Mouse (Mus musculus): ENCODE measurements around the gene Ist1.

The Ist1 gene

DNA sequence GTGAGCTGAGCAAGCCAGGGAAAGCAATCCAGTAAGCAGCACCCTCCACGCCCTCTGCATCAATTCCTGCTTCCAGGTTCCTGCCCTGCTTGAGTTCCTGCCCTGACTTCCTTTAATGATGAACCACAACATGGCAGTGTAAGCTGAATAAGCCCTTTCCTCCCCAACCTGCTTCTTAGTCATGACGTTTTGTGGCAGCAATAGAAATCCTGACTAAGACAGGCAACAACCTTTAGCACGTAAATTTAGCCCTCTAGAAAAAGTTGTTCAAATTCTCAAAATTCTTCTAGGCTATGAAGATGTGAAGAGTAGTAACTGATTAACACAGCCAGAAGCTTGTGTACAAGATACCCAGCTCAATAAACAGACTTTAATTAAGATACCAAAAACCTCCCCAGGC is 11.5 kb downstream of the Ist1 start:
- peak in 1 of 2 experiments; percentile 31 for DNase-seq

DNA sequence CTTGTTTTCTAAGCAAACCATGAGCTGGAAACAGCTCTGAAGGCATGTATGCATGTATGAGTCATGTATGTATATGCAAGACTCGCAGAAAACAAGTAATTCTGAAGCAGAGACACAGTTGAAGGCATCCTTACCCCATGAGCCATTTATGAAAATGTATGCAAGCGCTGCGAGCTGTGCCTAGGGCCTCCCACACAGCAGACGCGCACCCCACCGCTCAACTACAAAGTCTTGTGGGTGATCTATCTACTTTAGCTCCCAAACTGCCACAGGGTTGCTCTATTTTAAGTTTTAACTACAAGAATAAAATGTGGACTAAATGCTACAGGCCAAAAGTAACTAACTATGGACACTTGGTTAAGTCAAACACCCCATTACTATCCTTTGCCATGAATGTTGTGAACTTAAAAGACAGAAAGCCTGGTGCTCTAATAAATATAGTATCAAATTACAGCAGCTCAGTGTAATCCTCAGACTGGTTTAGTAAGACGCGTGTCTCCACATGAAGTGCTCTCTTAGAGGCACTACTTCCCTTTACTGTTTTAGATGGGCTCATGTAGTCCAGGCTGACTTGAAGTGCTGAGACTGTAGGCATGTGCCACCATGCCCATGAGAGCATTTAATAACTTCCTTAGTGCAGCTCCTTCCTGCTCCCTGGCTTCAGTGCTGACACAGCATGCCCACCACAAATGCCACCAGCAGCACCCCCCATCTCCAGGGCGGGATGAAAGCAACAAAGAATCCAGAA is 17.0 kb downstream of the Ist1 start:
- no peak for DNase-seq

DNA sequence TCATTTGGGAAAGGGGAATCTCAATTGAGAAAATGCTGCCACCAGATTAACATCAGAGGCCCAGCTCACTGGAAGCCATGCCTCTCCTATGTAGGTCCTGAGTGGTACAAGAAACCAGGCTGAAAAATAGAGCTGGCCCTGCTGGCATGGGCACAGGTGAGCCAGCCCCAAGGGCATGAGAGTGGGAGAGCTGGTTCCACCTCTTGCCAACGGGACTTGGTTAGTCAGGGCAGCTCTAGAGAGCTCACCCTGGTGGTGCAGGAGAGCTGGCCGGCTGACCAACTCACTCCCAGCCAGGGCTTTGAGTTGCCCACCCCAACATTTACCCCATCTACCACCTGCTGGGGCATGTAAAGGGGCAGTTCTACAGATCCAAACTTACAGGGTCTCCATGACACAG is 19.5 kb downstream of the Ist1 start:
- peak; percentile 43 to 51 for DNase-seq

DNA sequence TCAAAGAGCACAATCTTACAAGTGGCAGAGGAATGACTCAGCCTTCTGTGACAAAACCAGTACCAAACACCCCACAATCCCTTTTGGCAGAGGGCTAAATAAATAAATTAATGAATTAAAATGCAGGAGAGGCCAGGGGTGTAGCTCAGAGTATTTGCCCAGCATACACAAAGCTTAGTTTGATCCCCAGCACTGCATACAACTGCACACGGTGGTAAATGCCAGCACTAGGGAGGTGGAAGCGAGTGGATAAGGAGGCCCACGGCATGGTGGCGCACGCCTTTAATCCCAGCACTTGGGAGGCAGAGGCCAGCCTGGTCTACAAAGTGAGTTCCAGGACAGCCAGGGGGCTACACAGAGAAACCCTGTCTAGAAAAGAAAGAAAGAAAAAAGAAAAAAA is 20.4 kb downstream of the Ist1 start:
- no peak for DNase-seq

DNA sequence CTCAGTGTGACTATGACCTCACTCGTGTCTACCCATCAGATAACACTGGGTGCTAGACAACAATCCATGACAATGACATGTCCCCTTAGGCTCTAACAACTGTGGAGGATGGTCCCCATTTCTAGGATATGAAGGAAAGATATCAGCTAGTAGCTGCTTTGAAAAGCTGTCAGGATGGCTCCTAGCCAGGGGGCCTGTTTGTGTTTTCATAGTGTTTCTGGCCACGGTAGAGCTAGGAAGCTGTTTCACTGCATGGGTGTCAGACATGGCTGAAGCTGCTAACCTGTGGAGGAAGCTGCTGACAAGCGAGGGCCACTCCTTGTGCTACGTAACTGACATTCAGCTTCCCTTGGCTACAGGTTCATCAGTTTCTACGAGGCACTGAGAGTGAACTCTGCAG is 26.4 kb downstream of the Ist1 start:
- DNase-seq, result no peak

DNA sequence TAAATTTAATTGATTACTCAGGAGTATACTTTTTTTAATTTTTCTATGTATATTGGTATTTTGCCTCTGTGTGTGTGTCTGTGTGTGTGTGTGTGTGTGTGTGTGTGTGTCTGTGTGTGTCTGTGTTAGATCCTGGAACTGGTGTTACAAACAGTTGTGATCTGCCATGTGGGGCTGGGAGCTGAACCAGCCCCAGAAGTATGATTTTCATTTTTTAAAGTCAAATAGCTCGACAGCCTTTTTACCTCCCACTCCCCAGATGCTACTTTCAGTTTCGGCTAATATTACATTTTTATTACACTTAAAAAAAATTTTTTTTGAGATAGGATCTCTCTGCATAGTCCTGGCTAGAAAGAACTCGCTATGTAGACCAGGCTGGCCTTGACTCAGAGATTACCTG is 30.7 kb downstream of the Ist1 start:
- DNase-seq, result no peak

DNA sequence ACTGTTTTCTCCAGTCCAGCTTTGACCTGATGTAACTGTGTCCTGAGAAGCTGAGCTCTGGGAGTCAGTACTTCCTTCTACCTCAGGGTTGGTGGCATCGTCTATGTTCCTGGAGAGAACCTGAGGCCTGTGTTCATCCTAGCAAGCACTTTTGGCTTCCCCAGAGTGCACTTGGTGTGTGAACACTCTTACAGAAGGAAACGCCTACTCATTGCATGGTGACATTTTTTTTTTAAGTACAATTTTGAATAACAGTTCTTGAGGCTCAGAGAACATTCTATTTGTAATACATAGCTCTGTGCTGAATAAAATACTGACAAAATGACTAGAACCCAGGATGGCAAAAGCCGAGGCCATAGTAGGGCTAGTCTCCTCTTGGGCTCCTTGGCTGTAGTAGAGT is 36.2 kb downstream of the Ist1 start:
- DNase-seq, result no peak

DNA sequence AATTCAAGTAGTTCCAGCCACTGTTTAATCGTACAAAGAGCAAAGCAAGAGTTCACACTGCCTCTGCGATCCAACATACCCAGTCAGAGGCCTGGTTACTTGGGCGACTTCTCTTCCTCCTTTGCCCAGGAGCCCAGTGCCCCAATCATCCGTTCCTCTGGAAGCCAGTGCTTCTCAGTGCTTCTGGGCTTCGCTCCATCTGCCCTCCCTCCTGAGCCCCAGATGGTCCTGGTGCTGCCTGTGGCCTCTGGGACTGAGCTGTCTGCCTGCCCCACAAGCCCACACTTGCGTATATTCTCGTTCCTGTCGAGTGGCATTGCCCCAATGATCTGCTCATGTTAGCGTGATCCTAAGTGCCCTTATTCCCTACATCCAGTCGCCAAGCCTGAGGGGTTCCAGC is 42.3 kb downstream of the Ist1 start:
- DNase-seq, result no peak

DNA sequence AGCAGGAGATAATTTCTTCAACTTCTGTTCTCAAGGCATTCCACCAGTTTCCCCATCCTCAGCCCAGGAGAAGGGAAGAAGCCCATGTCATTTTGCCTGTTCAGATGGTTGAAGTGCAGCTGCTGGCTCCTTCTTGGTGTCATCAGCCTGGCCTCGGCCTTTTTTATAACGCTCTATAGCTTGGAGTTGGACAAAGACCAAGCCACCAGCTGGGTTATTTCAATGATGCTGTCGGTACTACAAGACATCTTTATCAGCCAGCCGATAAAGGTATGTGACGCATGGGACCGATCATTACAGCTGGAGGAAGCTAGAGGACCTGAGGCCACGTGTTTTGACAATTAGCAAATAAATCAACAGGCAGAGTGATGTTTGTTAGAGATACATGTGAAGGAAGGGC is 44.6 kb downstream of the Ist1 start:
- no peak for DNase-seq

DNA sequence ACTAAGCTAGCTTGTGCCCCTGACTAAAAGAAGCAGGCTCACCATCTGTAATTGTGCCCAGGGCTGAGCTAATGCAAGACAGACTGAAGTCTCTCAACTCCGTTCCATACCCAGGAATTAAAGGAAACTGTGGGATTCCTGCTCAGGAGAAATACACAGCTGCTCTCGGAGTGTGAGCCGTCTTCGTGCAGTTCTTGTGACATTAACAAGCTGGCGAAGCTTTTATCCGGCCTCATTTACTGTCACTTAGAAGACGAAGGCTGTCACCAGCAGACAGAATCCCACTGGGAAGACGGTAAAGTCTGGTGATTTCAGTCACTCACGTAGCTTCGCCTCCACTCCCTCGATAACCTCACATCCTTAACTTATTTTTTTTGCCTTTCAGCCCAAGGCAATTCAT is 45.7 kb downstream of the Ist1 start:
- no peak for DNase-seq

DNA sequence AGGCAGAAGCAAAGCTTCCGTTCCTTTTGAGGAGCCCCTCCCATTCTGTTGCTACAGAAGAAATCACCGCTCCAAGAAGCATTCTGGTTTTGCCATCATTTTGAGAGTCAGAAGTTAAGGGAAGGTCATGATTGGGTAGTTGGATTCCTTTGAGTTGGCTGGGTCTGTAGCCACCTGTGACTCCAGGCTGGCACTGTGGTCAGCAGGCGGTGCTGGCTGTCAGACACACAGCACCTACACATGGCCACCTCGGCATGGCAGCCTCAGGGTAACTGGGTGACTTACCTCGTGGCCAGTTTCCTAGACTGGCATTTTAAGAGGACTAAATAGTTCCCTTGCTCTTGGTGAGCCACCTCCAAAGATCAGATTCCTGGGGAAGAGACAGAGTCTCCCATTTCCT is 51.8 kb downstream of the Ist1 start:
- no peak for DNase-seq

DNA sequence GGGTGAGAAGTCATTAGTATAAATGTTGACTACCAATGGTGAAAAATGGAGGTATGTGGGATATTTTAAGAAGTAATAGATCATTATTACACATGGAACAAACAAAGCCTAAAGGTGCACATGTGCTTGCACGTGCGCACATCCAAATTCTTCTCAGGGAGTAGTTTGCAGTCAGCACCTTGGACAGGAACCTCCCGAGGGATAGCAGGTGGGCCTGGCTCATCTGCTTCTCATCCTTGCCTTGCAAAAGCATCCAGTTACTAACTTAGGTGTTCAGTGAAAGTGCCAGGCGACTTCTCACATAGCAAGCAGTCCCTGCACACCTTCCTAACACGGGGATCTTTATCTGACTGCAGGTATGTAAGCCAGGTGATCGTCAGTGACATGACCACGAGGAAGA is 52.6 kb downstream of the Ist1 start:
- no peak for DNase-seq

DNA sequence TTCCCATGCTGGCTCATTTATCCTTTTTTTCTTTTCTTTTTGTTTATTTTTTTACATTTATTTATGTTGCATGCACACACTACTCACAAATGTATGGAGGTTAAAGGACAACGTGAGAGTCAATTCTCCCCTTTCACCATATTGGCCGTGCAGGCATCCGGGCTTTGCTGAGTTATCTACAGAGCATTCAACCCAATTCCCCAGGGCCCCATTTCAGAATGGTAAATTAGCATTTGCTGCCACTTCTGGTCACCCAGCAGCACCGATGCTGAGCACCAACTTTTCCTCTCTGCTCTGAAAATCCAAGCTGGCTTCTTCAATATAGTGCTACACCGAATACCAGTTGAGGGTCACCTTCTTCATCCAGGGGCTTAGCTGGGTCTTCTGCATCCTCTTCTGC is 54.2 kb downstream of the Ist1 start:
- no peak for DNase-seq

DNA sequence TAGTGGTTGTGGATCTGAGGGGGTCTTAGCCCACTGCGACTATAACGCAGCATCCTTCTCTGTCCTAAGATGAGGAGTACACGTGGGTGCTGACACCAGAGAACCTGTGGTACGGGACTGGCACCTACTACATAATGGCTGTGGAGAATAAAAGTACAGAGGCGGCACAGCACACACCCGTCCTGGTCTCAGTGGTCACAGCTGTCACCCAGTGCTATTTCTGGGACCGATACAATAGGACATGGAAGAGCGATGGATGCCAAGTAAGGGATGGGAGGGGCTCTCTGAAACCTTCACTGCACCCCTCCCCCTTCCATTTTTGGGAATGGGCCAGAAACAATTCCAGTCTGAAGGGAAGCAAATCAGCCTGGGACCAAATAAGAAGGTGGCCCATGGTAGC is 57.9 kb downstream of the Ist1 start:
- DNase-seq, result no peak

DNA sequence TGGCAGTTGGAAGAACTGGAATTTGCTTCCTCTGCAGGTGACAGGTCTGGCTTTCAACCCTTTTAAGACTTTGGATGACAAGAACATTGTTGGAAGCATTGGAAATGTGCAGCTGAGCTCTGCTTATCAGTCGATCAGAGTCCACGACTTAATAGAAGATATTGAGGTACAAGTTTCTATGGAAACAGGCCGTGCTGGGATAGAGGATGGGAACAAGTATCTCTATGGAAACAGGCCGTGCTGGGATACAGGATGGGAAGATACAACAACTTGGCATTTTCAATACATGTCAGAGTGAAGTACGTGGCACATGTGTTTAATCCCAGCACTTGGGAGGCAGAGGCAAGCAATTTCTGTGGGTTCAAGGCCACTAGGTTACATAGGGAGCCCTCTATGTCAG is 60.6 kb downstream of the Ist1 start:
- no peak for DNase-seq

DNA sequence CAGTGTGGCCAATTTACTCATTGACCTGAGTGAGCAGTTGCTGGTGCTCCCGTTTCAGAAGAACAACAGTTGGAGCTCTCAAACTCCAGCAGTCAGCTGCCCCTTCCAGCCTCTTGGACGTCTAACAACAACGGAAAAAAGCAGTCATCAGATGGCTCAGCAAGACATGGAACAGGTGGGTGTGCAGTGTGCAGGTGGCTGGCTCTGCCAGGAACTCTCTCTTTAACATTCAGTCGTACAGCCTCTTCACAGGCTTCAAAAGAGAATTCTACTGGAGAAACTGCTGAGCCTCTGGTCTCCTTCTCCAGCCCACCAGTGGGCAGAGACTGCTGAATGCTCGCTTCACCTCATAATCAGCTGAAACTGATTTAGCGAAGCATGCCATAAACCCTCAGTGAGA is 64.4 kb downstream of the Ist1 start:
- DNase-seq, result no peak
